Mouse (Mus musculus): ENCODE measurements around the gene Plcl2.

The Plcl2 gene

GRCm38 (mm10) chr17:50729577-50729976 is 220.4 kb downstream of the Plcl2 start:
- intact Hi-C loops (cut with DNase I), result no loop called here

- intact Hi-C loops (cut with DNase I), result no loop called here
These were observed 221.7 kb downstream of the Plcl2 start for GRCm38 (mm10) chr17:50730896-50731295.

DNA sequence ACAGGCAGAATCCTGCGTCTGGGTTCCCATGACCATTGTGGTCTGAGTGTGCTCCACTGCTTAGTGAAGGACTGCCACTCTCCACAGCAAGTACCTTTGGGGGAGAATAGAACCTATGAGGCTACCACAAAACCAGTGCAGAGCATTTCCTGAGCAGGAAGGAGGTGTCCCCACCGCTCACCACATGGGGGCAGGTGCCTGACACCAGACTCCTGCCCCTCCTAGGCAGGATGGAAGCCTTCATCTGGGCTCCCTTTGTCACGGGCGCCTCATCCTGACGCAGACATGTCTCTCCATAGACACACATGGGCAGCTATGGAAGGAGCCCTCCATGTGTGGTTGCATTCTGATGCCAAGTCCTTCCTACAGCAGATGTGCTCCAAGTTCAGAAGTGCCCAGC is 222.7 kb downstream of the Plcl2 start:
- intact Hi-C loops (cut with DNase I), result no loop called here

DNA sequence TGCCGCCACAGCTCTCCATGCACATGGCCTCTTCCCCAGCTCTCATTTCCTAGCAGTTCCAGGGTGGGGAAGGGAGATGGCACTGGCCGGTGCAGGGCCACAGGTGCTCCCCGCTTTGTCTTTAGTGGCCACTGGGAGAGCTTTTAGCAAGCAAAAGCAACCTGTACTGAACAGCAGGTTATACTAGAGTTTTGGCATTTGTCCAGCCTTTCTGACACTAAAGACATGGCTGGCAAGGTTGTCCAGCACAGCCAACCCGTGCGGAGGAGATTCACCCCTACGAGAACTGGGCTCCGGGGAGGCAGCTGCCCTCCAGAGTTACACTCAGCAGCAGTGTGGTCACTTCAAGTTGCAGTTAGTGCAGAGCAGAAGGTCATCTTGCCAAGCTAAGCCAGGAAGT is 224.2 kb downstream of the Plcl2 start:
- intact Hi-C loops (cut with DNase I), result no loop called here

- intact Hi-C loops (cut with DNase I), result loop anchor here (5.0 kb wide), 1 partner anchor 247 kb away; no protein-coding TSS in a partner anchor
These were observed 225.6 kb downstream of the Plcl2 start for GRCm38 (mm10) chr17:50734781-50735180.

- intact Hi-C loops (cut with DNase I), result loop anchor here (5.0 kb wide), 1 partner anchor 248 kb away; no protein-coding TSS in a partner anchor
These were observed 226.3 kb downstream of the Plcl2 start for GRCm38 (mm10) chr17:50735382-50735954.

DNA sequence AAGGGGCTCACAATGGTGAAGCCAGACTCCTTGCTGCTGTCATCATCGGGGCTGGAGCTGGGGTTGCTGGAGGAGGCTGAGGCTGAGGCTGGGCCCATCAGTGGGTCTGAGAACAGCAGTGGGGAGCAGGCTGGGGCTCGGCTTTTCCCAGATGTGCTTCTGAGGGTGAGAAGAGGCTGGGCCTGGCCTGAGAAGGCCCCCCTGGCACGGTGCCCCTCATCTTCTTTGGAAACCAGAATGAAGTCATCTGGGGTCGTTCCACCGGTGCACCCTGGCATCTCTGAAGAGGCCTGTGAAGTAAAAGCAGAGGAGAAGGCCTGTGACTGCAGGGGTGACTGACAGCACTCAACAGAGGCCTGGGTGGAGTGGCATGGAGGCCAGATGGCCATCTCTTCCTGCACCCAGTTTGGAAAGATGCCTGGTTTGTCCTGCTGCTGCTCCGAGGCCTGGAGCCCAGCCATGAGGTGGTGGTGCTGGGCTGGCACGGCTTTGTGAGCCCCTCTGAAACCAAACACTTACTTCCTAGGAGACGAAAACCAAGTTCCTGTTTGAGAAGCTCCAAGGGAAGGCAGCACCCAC is 226.8 kb downstream of the Plcl2 start:
- intact Hi-C loops (cut with DNase I), result loop anchor here (5.0 kb wide), 1 partner anchor 249 kb away; no protein-coding TSS in a partner anchor

DNA sequence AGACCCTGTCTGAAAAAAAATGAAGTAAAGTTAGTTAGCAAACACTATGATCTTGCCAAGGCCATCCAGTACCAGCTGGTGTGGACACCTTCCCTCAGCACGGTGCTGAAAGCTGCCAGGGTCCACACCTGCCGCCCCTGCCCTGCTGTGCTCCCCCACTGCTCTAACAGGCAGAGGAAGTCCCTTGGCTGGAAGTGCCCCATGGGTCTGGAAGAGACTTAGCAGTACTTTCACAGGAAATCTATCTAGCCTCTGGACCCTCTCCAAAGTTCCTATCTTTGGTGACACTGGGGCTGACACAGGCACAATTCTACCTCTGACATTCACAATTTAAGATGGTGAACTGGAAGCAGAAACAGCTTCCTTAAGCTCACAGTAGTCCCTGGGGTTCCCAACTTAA is 227.9 kb downstream of the Plcl2 start:
- intact Hi-C loops (cut with DNase I), result loop anchor here (5.0 kb wide), 1 partner anchor 250 kb away; no protein-coding TSS in a partner anchor
